Mouse (Mus musculus) left cerebral cortex, postnatal 14 days (tissue): ENCODE data around the gene Gm17660. TPM values are rescaled to one million over a fixed set of nuclear protein-coding genes. Genes with fewer than 3 reads are reported as not detected.

Experiments used
- DNase-seq, 2 experiments: peaks; one replicate each; pipeline ENCODE4 v3.0.0; 2021 to 2022; ENCODE audit warnings: low spot score in 2 of 2, mixed read lengths in 1 of 2
- intact Hi-C: fragments of 180-260 bp; cut with DNase I; formaldehyde crosslinking; loops from one replicate; pipeline ENCODE4 v1.15.1; 2025
- long read RNA-seq, 2 experiments: library from polyadenylated mRNA; stranded (forward); transcript quantifications; one replicate each; pipeline ENCODE4 v2.0.0; 2021
- total RNA-seq, 2 experiments: library from RNA; stranded (reverse); gene quantifications; 2 replicates each; pipeline ENCODE4 v1.2.3; 2021

Gene Gm17660
- total RNA-seq: not detected
- long read RNA-seq, experiment 1: 0 reads
- long read RNA-seq, experiment 2: 0 reads

- intact Hi-C loops: no loop called here
- DNase-seq: no peak
Observed at GRCm38 (mm10) chr5:104077508-104077907, at the start of gene Gm17660. Gm17660 (minus strand) TSS chr5:104077608.

- peak; percentile 26 to 67 for DNase-seq
- intact Hi-C loops: no loop called here
Observed at GRCm38 (mm10) chr5:104126561-104127320, 49.3 kb upstream of the Gm17660 start.

- no peak for DNase-seq
- intact Hi-C loops: no loop called here
Observed at GRCm38 (mm10) chr5:104124016-104124658, 46.7 kb upstream of the Gm17660 start.

GRCm38 (mm10) chr5:104115890-104116289, 38.5 kb upstream of the Gm17660 start:
- peak; percentile 37 to 74 for DNase-seq
- intact Hi-C loops: no loop called here

- DNase-seq: peak; percentile 57 to 65
- intact Hi-C loops: no loop called here
Observed at GRCm38 (mm10) chr5:104115118-104115517, 37.7 kb upstream of the Gm17660 start.

GRCm38 (mm10) chr5:104113491-104114172, 36.2 kb upstream of the Gm17660 start, which contains the start of gene Sparcl1:
Sparcl1 (minus strand) TSS chr5:104113733.
- peak; percentile 63 to 79 for DNase-seq
- intact Hi-C loops: loop anchor here (2.0 kb wide), 1 partner anchor 39 kb away; no protein-coding TSS in a partner anchor

GRCm38 (mm10) chr5:104112511-104112910, 35.1 kb upstream of the Gm17660 start:
- intact Hi-C loops: loop anchor here (2.0 kb wide), 1 partner anchor 38 kb away; no protein-coding TSS in a partner anchor
- DNase-seq: no peak

- intact Hi-C loops: loop anchor here (2.0 kb wide), 1 partner anchor 37 kb away; no protein-coding TSS in a partner anchor
- peak in 1 of 2 experiments; percentile 28 for DNase-seq
Observed at GRCm38 (mm10) chr5:104112016-104112415, 34.6 kb upstream of the Gm17660 start.

GRCm38 (mm10) chr5:104110171-104110920, 32.9 kb upstream of the Gm17660 start:
- DNase-seq: peak; percentile 63 to 79
- intact Hi-C loops: no loop called here

GRCm38 (mm10) chr5:104109516-104109915, 32.1 kb upstream of the Gm17660 start:
- no peak for DNase-seq
- intact Hi-C loops: no loop called here

GRCm38 (mm10) chr5:104108879-104109369, 31.5 kb upstream of the Gm17660 start:
- intact Hi-C loops: no loop called here
- peak; percentile 72 to 76 for DNase-seq

- intact Hi-C loops: no loop called here
- DNase-seq: peak; percentile 35 to 57
Observed at GRCm38 (mm10) chr5:104108127-104108875, 30.9 kb upstream of the Gm17660 start.

- intact Hi-C loops: no loop called here
- no peak for DNase-seq
Observed at GRCm38 (mm10) chr5:104104111-104104510, 26.7 kb upstream of the Gm17660 start.

GRCm38 (mm10) chr5:104103171-104103570, 25.8 kb upstream of the Gm17660 start:
- intact Hi-C loops: no loop called here
- DNase-seq: no peak

- DNase-seq: no peak
- intact Hi-C loops: no loop called here
Observed at GRCm38 (mm10) chr5:104101678-104102531, 24.5 kb upstream of the Gm17660 start.

GRCm38 (mm10) chr5:104096078-104096938, 18.9 kb upstream of the Gm17660 start:
- intact Hi-C loops: no loop called here
- no peak for DNase-seq
